Mouse (Mus musculus): Measurements from ENCODE around the gene Irx3. TPM values are rescaled to one million over a fixed set of nuclear protein-coding genes. Genes with fewer than 3 reads are reported as not detected.

Gene Irx3
- total RNA-seq, 4 experiments from 2014 or later = 2.8 to 4.8 (median 3.3) TPM

DNA sequence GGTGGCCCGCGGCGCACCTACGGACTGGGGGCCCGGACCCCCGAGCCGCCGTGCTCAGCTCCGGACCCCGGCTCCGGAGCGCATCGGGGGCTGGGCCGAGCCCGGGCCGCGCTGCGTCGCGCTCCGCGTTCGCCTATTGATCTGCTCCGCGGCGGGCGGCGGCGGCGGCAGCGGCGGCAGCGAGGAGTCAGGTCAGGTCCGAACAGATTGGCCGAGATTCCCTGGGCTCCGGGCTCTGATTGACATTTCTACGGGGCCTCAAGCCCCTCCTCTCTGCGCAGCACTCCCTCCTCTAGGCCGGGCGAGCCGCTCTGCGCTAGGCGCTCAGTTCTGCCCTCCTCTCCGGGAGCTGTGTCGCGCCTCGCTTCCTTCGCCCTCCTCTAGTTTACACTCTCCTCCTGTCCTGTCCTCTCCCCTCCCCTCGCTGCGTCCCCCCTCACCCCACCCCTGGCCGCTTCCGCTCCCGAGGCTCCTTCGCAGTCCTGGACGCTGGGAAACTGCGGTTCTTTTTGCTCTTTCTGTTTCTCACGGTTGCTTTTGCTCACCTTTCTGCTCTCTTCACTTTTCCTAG is 541 bp downstream of the Irx3 start:
- peak in 1 of 2 experiments; percentile 42 for DNase-seq (ENCODE audit: low spot score in 2 of 2)

DNA sequence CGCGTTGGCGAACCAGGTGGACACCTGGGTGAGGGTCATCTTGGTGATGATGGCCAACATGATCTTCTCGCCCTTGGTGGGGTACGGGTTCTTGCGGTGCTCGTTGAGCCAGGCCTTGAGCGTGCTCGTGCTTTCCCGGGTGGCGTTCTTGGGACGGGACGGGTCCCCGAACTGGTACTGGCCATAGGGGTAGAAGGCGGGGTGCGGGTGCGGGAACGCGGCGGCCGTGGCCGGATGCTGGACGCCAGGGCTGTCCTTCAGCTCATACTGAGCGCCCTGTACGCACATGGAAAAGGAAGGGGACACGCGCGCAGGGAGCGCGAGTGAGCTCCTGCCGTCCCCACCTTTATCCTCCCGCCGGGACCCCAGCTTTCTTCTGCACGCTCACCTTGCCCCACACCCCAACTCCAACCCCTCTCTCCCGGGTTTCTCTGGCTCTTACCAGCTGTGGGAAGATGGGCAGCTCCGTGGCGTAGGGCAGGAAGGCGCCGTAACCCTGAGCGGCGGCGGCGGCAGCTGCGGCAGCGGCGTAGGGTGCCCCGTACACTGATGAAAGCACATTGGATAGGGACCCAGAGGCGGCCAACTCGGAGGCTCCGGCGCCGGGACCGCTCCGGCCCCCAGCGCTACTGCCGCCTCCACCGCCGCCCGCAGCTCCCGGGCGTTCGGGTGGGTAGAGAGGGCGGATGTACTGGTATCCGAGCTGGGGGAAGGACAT is 1.2 kb downstream of the Irx3 start:
- DNase-seq (ENCODE audit: low spot score in 2 of 2) = no peak

DNA sequence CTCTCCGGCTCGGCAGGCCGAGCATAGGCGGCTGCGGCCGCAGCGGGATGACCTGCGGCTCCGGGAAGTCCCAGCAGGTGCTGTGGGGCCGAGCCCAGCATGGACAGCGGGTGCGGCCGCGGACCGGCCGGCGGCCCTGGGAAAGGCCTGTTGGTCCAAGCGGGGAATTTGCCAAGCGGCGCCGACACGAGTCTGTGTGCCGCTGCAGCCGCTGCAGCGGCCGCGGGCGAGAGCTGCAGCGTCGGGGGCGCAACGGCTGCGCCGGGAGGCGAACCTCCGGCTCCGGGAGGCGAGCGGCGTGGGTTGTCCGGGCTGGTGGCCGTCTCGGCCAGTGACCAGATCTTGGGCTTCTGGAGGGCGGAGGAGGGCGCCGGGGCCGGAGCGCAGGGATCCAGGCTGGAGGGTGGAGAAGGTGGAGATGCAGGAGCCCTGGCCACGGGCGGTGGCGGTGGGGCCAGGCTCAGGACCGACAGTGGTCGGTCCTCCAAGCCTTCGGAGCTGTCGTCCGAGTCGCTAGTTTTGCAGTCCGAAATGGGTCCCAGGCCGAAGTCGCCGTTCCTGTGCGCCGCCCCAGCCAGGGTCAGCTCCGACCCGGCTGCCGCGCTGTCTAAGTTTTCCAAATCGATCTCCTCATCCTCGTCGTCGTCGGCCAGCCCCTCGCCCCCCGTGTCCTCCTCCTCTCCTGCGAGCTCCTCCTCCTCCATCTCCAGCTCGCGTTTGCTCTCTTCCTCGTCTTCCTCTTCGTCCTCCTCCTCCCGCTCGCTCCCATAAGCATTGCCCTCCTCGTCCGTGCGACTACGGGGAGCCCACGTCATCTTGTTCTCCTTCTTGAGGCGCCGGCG is 2.0 kb downstream of the Irx3 start:
- peak in 1 of 2 experiments; percentile 16 for DNase-seq (ENCODE audit: low spot score in 2 of 2)

DNA sequence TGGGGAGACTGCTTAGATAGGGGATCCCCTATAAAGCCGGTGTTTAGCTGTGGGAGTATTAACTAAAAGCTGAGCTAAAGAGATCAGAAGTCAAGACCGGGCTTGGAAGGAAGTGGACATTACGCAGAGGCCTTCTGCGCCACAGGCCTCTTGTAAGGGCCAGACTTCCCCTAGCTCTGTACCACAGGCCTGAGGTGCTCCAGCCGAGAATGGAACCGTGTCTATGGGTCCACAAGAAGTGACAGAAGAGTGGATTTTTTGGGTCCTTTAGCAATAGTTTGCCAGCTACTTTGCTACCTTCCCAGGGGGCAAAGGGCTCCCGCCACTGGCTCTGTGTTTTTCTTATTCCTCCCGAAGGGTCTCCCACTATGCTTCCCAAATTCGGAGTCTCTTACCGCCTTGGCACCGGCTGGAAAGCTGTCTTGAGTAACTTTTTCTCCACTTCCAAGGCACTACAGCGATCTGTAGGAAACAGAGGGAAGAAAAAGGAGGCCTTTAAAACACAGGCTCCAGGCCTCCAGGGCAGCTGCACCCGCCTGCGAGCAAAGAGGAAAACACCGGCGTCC is 2.8 kb downstream of the Irx3 start:
- no peak for DNase-seq (ENCODE audit: low spot score in 2 of 2)

DNA sequence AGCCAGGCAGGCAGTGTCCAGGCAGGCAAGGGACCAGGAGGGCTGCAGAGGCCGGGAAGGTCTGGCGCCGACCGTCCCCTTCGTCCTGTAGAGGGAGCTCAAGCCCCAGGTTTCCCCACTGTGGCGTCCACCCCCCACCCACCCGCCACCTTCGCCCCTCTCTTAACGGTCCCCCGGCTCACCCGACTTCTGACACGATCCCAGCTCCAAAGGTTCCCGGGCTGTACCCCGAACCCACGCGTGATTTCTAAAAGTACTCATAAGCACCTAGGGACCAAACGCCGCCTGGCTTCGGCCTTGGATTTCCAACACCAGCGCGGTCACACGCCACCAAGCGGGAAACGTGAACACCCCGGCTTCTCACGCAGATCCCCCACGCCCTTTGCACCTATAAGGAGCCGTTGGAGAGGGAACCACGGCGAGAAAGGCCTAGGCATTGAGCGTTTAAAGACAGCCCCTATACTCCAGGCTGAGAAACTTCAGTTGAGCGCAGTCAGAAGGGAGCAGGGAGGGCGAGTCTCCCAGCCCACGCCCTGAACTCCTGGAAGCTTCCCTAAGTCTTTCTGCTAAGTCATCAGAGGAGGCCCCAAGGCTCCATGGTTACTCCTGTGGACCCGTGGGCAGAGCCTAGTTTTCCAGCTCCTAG is 4.1 kb downstream of the Irx3 start:
- peak in 1 of 2 experiments; percentile 21 for DNase-seq (ENCODE audit: low spot score in 2 of 2)

DNA sequence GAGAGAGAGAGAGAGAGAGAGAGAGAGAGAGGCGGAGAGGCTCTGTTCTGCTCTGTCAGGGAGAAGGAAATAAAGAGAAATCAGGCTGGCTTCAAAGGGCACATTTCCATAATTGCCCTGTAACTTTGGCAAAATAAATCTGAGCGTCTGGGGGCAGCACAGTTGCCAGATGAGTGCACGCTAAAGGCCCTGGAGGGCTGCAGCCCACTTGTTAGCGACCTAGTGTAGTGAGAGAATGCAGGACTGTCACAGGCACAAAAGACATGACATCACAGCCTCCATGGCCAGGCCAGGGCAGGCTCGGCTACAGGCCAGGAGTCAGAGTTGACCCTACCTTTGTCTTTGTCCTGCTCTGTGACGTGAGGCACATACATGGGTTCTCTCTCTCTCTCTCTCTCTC is 8.0 kb downstream of the Irx3 start:
- DNase-seq (ENCODE audit: low spot score in 2 of 2) = no peak

DNA sequence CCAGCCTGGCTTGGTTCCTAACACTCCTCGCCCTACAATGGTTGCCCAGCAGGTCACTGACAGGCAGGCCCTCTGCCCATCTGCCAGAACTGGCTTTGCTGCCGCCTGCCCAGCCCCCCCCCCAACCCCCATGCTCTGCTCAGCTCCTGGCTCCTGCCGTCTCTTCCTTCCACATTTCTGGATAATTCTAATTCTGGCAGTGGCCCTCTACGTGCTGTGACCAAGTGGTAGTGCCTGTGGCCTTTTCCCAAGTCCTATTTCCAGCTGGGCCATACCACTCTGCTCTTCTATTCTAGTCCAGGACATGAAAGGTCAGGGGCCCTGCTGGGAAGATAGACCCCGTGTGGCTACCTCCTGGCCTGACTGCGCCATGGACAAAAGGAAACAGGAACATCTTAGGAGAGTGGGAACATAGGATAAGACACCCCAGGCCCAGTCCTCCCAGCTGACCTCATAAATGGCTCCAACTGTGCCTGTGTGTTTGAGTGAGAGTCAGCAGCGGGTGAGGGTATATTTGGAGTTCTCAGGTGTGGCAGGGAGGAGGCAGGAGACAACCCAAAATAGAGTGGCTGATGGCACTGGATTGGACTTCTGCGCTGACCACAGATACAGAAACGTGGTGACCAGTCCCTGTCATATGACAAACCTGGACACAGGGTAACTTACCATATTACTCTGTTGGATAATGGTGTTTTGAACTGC is 14.5 kb downstream of the Irx3 start:
- peak; percentile 28 to 43 for DNase-seq (ENCODE audit: low spot score in 2 of 2)

DNA sequence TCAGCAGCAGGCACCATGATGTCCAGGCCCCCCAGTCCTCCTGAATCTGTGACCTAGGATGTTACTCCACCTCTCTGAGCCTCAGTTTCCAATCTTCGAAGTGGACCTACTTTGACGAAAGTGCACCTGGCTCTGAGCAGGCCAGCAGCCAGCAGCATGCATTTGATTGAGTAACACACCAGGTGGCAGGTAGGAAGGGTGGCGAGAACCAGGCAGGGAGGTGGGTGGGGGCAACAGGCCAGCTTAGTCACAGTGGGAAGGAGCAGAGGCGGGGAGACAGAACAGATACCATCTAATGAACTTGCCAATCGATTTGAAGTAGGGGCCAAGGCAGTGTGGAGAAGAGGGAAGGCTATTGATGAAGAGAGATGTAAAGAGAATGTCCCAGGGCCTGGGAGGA is 18.9 kb downstream of the Irx3 start:
- no peak for DNase-seq (ENCODE audit: low spot score in 2 of 2)

DNA sequence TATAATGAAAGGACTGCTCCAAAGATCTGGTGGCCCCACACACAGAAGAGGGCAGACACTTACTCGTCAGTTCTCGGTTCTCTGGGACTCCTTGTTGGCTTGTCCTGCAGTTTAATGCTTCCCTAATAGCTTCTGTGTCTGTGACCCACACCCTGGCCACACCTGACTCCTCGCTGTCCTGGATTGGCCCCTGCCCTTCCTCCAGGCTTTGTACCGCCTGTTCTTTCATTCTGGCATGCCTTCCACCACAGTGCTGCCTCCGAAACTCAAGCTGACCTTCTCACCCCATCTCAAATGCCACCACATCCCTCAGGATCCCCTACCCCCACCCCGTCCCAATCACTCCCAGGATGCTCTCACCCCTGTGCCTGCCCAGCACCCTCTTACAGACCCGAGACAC is 19.7 kb downstream of the Irx3 start:
- DNase-seq (ENCODE audit: low spot score in 2 of 2) = peak; percentile 35 to 53

DNA sequence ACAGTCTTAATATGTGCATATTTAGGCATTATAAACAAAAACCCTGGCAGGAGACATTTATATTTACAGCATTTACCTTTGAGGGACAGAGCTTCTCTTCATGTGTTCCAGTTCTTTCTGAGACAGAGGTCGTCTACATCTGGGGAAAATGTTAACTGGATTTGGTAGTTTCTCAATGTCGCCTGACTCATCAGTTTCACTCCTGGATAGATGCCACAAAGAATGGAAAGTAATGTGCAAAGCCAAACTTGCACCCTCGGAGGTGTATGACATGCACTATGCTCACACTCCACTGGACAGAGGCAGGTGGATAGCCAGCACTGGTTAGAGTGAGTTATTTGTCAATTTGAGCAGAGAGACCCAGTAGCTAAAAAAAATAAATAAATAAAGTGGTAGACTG is 21.2 kb downstream of the Irx3 start:
- no peak for DNase-seq (ENCODE audit: low spot score in 2 of 2)

DNA sequence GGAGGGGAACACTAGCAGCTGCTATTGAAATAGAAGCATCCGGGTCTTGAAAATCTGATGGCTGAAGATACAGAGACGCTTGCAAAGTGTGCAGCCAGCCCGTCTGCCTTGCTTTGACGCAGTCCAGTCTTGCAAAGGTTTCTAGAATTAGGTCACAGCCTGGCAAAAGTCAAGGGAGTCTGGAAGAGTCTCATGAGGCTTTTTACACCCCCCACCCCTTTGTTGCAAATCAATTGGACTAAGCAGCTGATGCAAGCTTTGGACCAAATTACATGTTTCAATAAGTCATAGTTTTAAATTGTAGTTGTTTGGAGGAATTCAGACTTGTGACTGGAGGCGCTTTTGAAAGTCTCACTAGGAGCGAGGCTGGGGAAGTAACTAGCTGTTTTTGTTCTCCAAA is 33.0 kb downstream of the Irx3 start:
- no peak for DNase-seq (ENCODE audit: low spot score in 2 of 2)

DNA sequence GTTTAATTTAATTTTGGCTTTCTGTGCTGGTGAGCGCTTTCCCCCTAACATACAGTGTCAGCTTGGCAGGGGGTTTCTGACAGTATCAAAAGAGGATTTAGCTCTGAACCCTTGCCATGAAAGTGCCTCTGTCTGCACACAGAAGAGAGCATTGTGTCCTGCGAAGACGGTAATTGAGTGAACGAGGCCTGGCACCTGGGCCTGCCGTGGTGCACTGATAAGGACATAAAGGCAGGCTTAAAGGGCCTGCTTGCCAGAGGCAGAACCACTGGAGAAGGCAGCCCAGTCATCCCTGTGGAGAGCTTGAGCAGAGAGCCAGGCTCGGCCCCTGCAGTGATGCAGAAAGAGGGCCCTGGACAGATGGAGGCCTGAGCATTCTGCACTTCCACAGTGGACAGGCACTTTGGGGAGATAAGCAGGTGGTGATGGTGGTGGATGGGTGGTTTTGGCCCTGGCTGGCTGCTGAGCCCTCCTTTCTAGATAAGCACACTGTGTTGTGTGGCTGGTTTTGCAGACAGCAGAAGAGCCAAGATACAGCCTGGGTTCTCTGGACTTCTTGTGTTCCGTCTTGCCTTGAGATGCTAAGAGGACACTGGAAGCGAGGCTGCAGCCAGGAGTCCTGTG is 36.3 kb downstream of the Irx3 start:
- DNase-seq (ENCODE audit: low spot score in 2 of 2) = no peak

DNA sequence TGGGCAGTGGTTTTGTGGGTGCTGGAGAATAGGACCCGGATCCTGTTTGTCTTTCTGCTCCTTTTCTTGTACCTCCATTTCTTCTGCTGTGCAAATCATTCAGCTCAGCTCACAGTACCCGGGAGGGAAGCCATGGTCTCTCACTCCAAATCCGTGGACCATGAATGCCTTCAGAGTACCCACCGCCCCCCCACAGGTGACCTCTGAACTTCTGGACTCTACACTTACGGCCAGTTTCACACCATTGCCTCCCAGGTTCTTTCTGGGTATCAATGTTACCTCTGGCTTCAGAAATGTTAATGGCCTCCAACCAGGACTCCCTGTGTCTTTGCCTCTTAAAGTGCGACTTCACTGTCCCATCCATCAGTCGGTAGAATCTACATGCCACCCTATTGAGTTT is 46.3 kb downstream of the Irx3 start:
- no peak for DNase-seq (ENCODE audit: low spot score in 2 of 2)

DNA sequence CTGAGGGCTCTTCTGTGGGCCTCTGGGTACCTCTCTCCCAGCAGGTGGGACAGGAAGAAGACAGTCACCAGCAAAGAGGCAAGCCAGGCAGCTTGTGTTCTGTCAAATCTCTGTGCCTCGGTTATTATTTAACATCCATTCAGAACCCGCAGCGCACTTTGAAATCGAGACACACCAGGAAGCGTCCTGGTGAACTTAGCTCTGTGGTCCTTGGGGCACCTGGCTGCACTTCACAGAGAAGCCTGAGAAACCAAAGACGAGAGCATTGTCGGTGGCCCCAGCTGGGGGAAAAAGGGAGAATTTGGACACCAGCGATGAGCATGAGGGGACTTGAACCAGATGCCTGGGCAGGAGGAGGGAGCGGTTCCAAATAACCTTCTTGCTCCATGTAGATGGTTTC is 46.8 kb downstream of the Irx3 start:
- no peak for DNase-seq (ENCODE audit: low spot score in 2 of 2)

DNA sequence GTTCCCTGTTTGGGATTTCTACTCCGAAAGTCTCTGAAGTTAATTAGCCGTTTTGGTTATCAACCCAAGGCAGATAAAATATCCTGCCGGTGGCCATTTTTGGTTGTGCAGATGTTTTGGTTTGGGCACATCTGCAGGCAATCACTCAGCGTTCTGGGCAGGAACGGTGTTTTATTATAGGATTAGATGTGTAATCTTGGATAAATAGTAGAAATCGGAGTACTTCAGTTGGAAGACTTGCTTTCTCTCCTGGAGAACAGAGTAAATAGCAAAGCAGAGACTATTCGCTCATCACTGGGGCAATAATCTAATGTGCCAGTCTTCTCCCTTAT is 51.1 kb downstream of the Irx3 start:
- no peak for DNase-seq (ENCODE audit: low spot score in 2 of 2)

DNA sequence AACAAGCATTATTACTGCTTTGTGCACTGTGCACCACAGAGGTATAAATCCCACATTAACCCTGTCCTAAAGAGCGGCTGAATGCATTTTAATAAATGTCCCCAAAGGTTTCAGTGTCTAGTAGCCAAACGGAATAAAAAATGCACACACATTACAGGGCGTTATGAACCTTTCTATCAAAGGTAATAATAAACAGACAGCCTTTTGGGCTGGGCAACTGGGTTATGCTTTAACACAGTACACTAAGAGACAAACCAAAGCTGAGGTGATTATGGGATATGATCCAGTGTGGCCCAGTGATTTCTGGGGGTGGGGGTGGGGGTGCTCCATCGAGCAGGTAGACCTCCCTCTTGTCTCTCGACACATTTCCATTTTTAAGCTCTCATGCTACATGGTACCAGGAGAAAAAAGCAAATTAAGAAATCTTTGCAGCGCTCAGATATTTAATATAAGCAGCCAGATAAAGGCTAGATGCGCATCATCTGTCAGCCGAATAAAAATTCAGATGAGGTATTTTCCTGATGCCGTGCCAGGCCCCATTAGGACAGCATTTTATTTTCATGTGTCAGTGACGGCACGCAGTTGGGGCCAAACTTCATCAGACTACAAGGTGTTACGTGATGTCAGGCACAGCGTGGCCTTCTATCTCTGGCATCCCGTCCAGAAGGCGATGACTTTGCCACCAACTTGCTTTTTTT is 51.6 kb downstream of the Irx3 start:
- peak in 1 of 2 experiments; percentile 9 for DNase-seq (ENCODE audit: low spot score in 2 of 2)

DNA sequence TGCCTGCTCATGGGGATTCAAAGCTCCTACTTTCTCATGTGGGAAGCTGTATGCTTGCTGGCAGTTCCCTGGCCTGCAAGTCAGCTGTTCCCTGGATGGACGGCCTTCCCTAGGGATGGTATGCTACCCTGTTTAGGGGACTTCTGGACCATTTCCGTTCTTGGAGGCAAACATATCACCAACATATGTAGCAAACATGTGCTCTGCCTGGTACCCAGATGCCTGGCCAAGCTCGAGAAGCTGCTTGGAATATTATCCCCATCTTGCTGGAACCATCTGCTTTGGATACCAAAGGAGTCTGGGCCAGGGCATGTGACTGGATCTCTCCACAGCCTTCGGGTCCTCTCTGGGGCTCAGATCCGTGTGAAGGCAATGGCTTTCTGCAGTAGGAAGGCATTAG is 52.5 kb downstream of the Irx3 start:
- no peak for DNase-seq (ENCODE audit: low spot score in 2 of 2)
